Mouse (Mus musculus) embryonic facial prominence, embryonic 11.5 days (tissue): ENCODE results near the gene P2rx5. TPM values are rescaled to one million over a fixed set of nuclear protein-coding genes. Genes with fewer than 3 reads are reported as not detected.

Source experiments
- ATAC-seq: fragments of 200-750 bp; cut with Nextera tagmentation; replicated peaks from 2 replicates; pipeline ENCODE4 v1.8.0; 2017; ENCODE audit warnings: low read depth; ENCODE audit not compliant: insufficient number of reproducible peaks, low FRiP score, low TSS enrichment
- DNase-seq: peaks from one replicate; pipeline ENCODE4 v3.0.0-alpha.2; 2015; ENCODE audit warnings: low spot score
- H3K27ac ChIP-seq: fragments of 300-500 bp; sonication (generic); replicated peaks from 2 replicates; pipeline ENCODE4 v1.5.1; 2014; ENCODE audit warnings: mild to moderate bottlenecking, low read depth, low read length, control low read depth
- H3K27me3 ChIP-seq: fragments of 300-500 bp; sonication (generic); 2 replicates; pipeline ENCODE4 v1.6.1; 2014; ENCODE audit warnings: mild to moderate bottlenecking, low read length, moderate library complexity, mixed read lengths; ENCODE audit not compliant: control insufficient read depth, insufficient read depth
- H3K36me3 ChIP-seq: fragments of 300-500 bp; sonication (generic); replicated peaks from 2 replicates; pipeline ENCODE4 v1.6.1; 2014; ENCODE audit warnings: low read depth, mild to moderate bottlenecking, low read length, moderate library complexity, mixed read lengths; ENCODE audit not compliant: control insufficient read depth, insufficient read depth
- H3K4me1 ChIP-seq: fragments of 300-500 bp; sonication (generic); 2 replicates; pipeline ENCODE4 v1.6.1; 2014; ENCODE audit warnings: low read length, mixed read lengths; ENCODE audit not compliant: control insufficient read depth, insufficient read depth
- H3K4me2 ChIP-seq: fragments of 300-500 bp; sonication (generic); 2 replicates; pipeline ENCODE4 v1.6.1; 2014; ENCODE audit warnings: low read depth, mild to moderate bottlenecking, control low read depth, low read length, moderate library complexity
- H3K4me3 ChIP-seq: fragments of 300-500 bp; sonication (generic); 2 replicates; pipeline ENCODE4 v1.5.1; 2014; ENCODE audit warnings: low read depth, low read length, control low read depth
- H3K9ac ChIP-seq: fragments of 300-500 bp; sonication (generic); replicated peaks from 2 replicates; pipeline ENCODE4 v1.6.1; 2014; ENCODE audit warnings: mild to moderate bottlenecking, control low read depth, low read length
- H3K9me3 ChIP-seq: fragments of 300-500 bp; sonication (generic); replicated peaks from 2 replicates; pipeline ENCODE4 v1.6.1; 2016; ENCODE audit warnings: mild to moderate bottlenecking, low read length, inconsistent platforms, mixed read lengths; ENCODE audit not compliant: control insufficient read depth
- WGBS: fragments of 180-500 bp; shearing (Covaris S2); extraction: QIAGEN DNeasy Blood & Tissue Kit; methylation state at CpG from one replicate; pipeline ENCODE4 v1.1.7; 2014; 5-methylcytosine and 5-hydroxymethylcytosine counted together
- polyA plus RNA-seq: library from polyadenylated mRNA; unstranded; fragments of >200 nt; fragmentation: Nextera tagmentation; extraction: Ambion mirVana; gene quantifications from 2 replicates; pipeline ENCODE4 v1.2.1, GENCODE M21; 2014

P2rx5 gene
- polyA plus RNA-seq, 1 experiment from 2014 or later, result 0.14 TPM

GRCm38 (mm10) chr11:73137591-73138501, 22.4 kb upstream of the P2rx5 start, which contains the start of gene Haspin:
TSS of gene Haspin (minus strand) at chr11:73138294.
- under 1% methylated on average over 83 of the region's 84 CpGs for WGBS
- Histone ChIP-seq H3K27ac (no peak within 1 kb of the TSS), H3K27me3 (no peaks in the 10 kb centered on the region), H3K4me1 (no peaks in the 10 kb centered on the region; the same call in 1 of the 2 replicates), H3K4me2 (peak within 1 kb of the TSS; percentile 76), H3K4me3 (peak within 1 kb of the TSS; percentile 90), H3K9ac (peak within 1 kb of the TSS; percentile 81), H3K36me3 (no peaks in the 10 kb centered on the region; the same call in none of the 2 replicates), H3K9me3 (no peaks in the 10 kb centered on the region)
- peak; percentile 95 for DNase-seq
- ATAC-seq, result peak; percentile 93

GRCm38 (mm10) chr11:73144261-73144681, 15.9 kb upstream of the P2rx5 start:
- Histone ChIP-seq H3K9ac (no peak overlapping the region), H3K9me3 (no peaks in the 10 kb centered on the region), H3K4me2 (no peak overlapping the region), H3K27ac (no peak overlapping the region), H3K36me3 (no peaks in the 10 kb centered on the region), H3K4me3 (no peak overlapping the region), H3K27me3 (no peaks in the 10 kb centered on the region), H3K4me1 (no peaks in the 10 kb centered on the region)
- WGBS, result 75% methylated on average over 1 of the region's 1 CpGs
- DNase-seq, result no peak
- ATAC-seq, result no peak

- 47% methylated on average over 11 of the region's 11 CpGs for WGBS
- no peak for ATAC-seq
These were observed 13.9 kb upstream of the P2rx5 start for GRCm38 (mm10) chr11:73146026-73146974.

GRCm38 (mm10) chr11:73146975-73147365, 13.3 kb upstream of the P2rx5 start:
- ATAC-seq, result no peak
- Histone ChIP-seq H3K36me3 (no peaks in the 10 kb centered on the region), H3K4me3 (no peak overlapping the region), H3K9me3 (no peaks in the 10 kb centered on the region), H3K27ac (no peak overlapping the region), H3K27me3 (no peaks in the 10 kb centered on the region), H3K4me2 (no peak overlapping the region), H3K9ac (no peak overlapping the region), H3K4me1 (no peaks in the 10 kb centered on the region)
- no peak for DNase-seq
- WGBS, result 48% methylated on average over 7 of the region's 7 CpGs

More at GRCm38 (mm10) chr11:73146026-73146974, 13.9 kb upstream of the P2rx5 start:
- Histone ChIP-seq H3K27me3 (no peaks in the 10 kb centered on the region), H3K9ac (no peak overlapping the region), H3K9me3 (no peaks in the 10 kb centered on the region), H3K36me3 (no peaks in the 10 kb centered on the region), H3K4me3 (no peak overlapping the region), H3K27ac (no peak overlapping the region), H3K4me2 (no peak overlapping the region), H3K4me1 (no peaks in the 10 kb centered on the region)
- no peak for DNase-seq

GRCm38 (mm10) chr11:73148209-73148608, 12.0 kb upstream of the P2rx5 start:
- Histone ChIP-seq H3K4me1 (no peaks in the 10 kb centered on the region), H3K27ac (no peak overlapping the region), H3K27me3 (no peaks in the 10 kb centered on the region), H3K4me2 (no peak overlapping the region), H3K4me3 (no peak overlapping the region), H3K9me3 (no peaks in the 10 kb centered on the region), H3K9ac (no peak overlapping the region), H3K36me3 (no peaks in the 10 kb centered on the region)
- DNase-seq (no peak), ATAC-seq (no peak)
- WGBS, result 79% methylated on average over 9 of the region's 9 CpGs

GRCm38 (mm10) chr11:73155071-73155470, 5.2 kb upstream of the P2rx5 start:
- Histone ChIP-seq H3K4me2 (no peak overlapping the region), H3K4me3 (no peak overlapping the region), H3K9me3 (no peaks in the 10 kb centered on the region), H3K27me3 (peaks cover 7% of the 10 kb centered on the region), H3K27ac (no peak overlapping the region), H3K36me3 (no peaks in the 10 kb centered on the region), H3K4me1 (no peaks in the 10 kb centered on the region; the same call in 1 of the 2 replicates), H3K9ac (no peak overlapping the region)
- ATAC-seq, result no peak
- WGBS, result 78% methylated on average over 6 of the region's 6 CpGs
- DNase-seq, result no peak

- H3K9me3 ChIP-seq, result no peaks in the 10 kb centered on the region
- no peak for ATAC-seq
- peak overlapping the region; percentile 87 for H3K4me2 ChIP-seq
- peaks cover 14% of the 10 kb centered on the region for H3K27me3 ChIP-seq
- H3K4me3 ChIP-seq, result peak overlapping the region; percentile 42
- no peak overlapping the region for H3K27ac ChIP-seq
- no peaks in the 10 kb centered on the region for H3K36me3 ChIP-seq
- no peak overlapping the region for H3K9ac ChIP-seq
- no peak for DNase-seq
- H3K4me1 ChIP-seq, result no peaks in the 10 kb centered on the region
- WGBS, result 25% methylated on average over 6 of the region's 6 CpGs
These were observed 585 bp downstream of the P2rx5 start for GRCm38 (mm10) chr11:73160811-73161200.
